Mouse (Mus musculus) embryo, embryonic 10.5 days (tissue): ENCODE measurements around the gene Mdn1.

ENCODE experiments used
- DNase-seq: peaks from one replicate; pipeline ENCODE4 v3.0.0-alpha.2; 2015; ENCODE audit warnings: low spot score

The Mdn1 gene

GRCm38 (mm10) chr4:32656918-32657662 is at the start of gene Mdn1:
Gene Mdn1, plus strand, starts transcription at chr4:32657119.
- DNase-seq: peak; percentile 97

- peak; percentile 100 for DNase-seq
Measured at GRCm38 (mm10) chr4:32615034-32615881, 41.7 kb upstream of the Mdn1 start, which contains the start of gene Casp8ap2. Gene Casp8ap2, plus strand, starts transcription at chr4:32615451.

GRCm38 (mm10) chr4:32621637-32622036 is 35.3 kb upstream of the Mdn1 start:
- no peak for DNase-seq

- no peak for DNase-seq
Measured at GRCm38 (mm10) chr4:32651669-32652068, 5.2 kb upstream of the Mdn1 start.

GRCm38 (mm10) chr4:32656146-32656904 is 594 bp upstream of the Mdn1 start:
- no peak for DNase-seq

- no peak for DNase-seq
Measured at GRCm38 (mm10) chr4:32665843-32666242, 8.9 kb downstream of the Mdn1 start.

GRCm38 (mm10) chr4:32668291-32668690 is 11.4 kb downstream of the Mdn1 start:
- no peak for DNase-seq

GRCm38 (mm10) chr4:32669825-32670224 is 12.9 kb downstream of the Mdn1 start:
- no peak for DNase-seq

GRCm38 (mm10) chr4:32674025-32674424 is 17.1 kb downstream of the Mdn1 start:
- no peak for DNase-seq

- DNase-seq: no peak
Measured at GRCm38 (mm10) chr4:32677471-32677870, 20.6 kb downstream of the Mdn1 start.

- peak; percentile 13 for DNase-seq
Measured at GRCm38 (mm10) chr4:32680843-32681242, 23.9 kb downstream of the Mdn1 start.

- DNase-seq: no peak
Measured at GRCm38 (mm10) chr4:32682471-32682870, 25.6 kb downstream of the Mdn1 start.

GRCm38 (mm10) chr4:32683061-32683582 is 26.2 kb downstream of the Mdn1 start:
- DNase-seq: no peak

GRCm38 (mm10) chr4:32717733-32718132 is 60.8 kb downstream of the Mdn1 start:
- no peak for DNase-seq

- DNase-seq: peak; percentile 19
Measured at GRCm38 (mm10) chr4:32745394-32745793, 88.5 kb downstream of the Mdn1 start.

GRCm38 (mm10) chr4:32748396-32748795 is 91.5 kb downstream of the Mdn1 start:
- DNase-seq: no peak

GRCm38 (mm10) chr4:32750711-32751110 is 93.8 kb downstream of the Mdn1 start:
- no peak for DNase-seq

GRCm38 (mm10) chr4:32757430-32757829 is 100.5 kb downstream of the Mdn1 start:
- DNase-seq: no peak

GRCm38 (mm10) chr4:32767471-32767870 is 110.6 kb downstream of the Mdn1 start:
- DNase-seq: no peak

GRCm38 (mm10) chr4:32768046-32768445 is 111.1 kb downstream of the Mdn1 start:
- no peak for DNase-seq

- DNase-seq: peak; percentile 7
Measured at GRCm38 (mm10) chr4:32770284-32770810, 113.4 kb downstream of the Mdn1 start.

GRCm38 (mm10) chr4:32779996-32780395 is 123.1 kb downstream of the Mdn1 start:
- no peak for DNase-seq
